Mouse (Mus musculus) heart, embryonic 12.5 days (tissue): ENCODE data around the gene Clec5a. TPM values are rescaled to one million over a fixed set of nuclear protein-coding genes. Genes with fewer than 3 reads are reported as not detected.

Experiments used
- ATAC-seq: fragments of 200-750 bp; cut with Nextera tagmentation; 2 replicates; pipeline ENCODE4 v1.8.0; 2017; ENCODE audit warnings: moderate TSS enrichment, moderate library complexity; ENCODE audit not compliant: insufficient number of reproducible peaks, low FRiP score
- H3K27ac ChIP-seq: fragments of 300-500 bp; sonication (generic); 2 replicates; pipeline ENCODE4 v1.5.1; 2016; ENCODE audit warnings: mild to moderate bottlenecking, moderate library complexity; ENCODE audit not compliant: poor library complexity, severe bottlenecking
- H3K27me3 ChIP-seq: fragments of 300-500 bp; sonication (generic); replicated peaks from 2 replicates; pipeline ENCODE4 v1.6.1; 2016; ENCODE audit warnings: mild to moderate bottlenecking, moderate library complexity
- H3K36me3 ChIP-seq: fragments of 300-500 bp; sonication (generic); 2 replicates; pipeline ENCODE4 v1.6.1; 2016; ENCODE audit warnings: mild to moderate bottlenecking, moderate library complexity
- H3K4me1 ChIP-seq: fragments of 300-500 bp; sonication (generic); replicated peaks from 2 replicates; pipeline ENCODE4 v1.6.1; 2016; ENCODE audit warnings: mild to moderate bottlenecking
- H3K4me2 ChIP-seq: fragments of 300-500 bp; sonication (generic); 2 replicates; pipeline ENCODE4 v1.6.1; 2016; ENCODE audit warnings: mild to moderate bottlenecking, moderate library complexity
- H3K4me3 ChIP-seq: fragments of 300-500 bp; sonication (generic); 2 replicates; pipeline ENCODE4 v1.5.1; 2016; ENCODE audit warnings: mild to moderate bottlenecking
- H3K9ac ChIP-seq: fragments of 300-500 bp; sonication (generic); 2 replicates; pipeline ENCODE4 v1.6.1; 2016; ENCODE audit warnings: mild to moderate bottlenecking, moderate library complexity
- H3K9me3 ChIP-seq: fragments of 300-500 bp; sonication (generic); replicated peaks from 2 replicates; pipeline ENCODE4 v1.6.1; 2016; ENCODE audit warnings: mild to moderate bottlenecking, moderate library complexity
- WGBS: fragments of 180-500 bp; shearing (Covaris S2); methylation state at CpG from one replicate; pipeline ENCODE4 v1.1.7; 2016; 5-methylcytosine and 5-hydroxymethylcytosine counted together
- polyA plus RNA-seq: library from polyadenylated mRNA; unstranded; fragments of >200 nt; fragmentation: Nextera tagmentation; extraction: Ambion mirVana; gene quantifications from 2 replicates; pipeline ENCODE4 v1.2.1, GENCODE M21; 2016

The Clec5a gene
- polyA plus RNA-seq, 1 experiment from 2014 or later: 0.33 TPM

DNA sequence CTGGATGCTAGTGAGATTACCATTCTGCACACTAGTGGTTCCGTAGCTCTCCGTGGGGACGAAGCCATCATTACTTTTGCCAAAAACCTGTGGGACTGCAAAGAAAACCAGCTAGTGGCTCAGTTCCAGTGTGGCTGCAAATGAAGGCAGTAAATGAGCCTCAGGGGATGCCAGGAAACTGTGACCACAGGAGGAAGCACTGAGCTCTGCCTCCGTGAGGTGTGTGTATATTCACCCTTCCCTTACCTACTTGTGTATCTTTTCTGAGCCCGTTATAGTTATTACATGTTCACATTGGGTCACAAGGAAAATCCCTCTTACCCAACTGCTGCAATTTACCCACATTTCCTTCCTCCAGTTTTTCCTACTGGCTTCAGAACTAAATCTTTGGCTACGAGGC, 1.3 kb downstream of the Clec5a start:
- no peaks in the 10 kb centered on the region for H3K9me3 ChIP-seq
- H3K27me3 ChIP-seq: no peaks in the 10 kb centered on the region
- ATAC-seq: no peak
- H3K4me2 ChIP-seq: no peak overlapping the region
- no peaks in the 10 kb centered on the region for H3K4me1 ChIP-seq
- H3K27ac ChIP-seq: no peak overlapping the region
- H3K4me3 ChIP-seq: no peak overlapping the region
- H3K9ac ChIP-seq: no peak overlapping the region
- WGBS: 83% methylated on average over 6 of the region's 6 CpGs
- H3K36me3 ChIP-seq: no peaks in the 10 kb centered on the region

DNA sequence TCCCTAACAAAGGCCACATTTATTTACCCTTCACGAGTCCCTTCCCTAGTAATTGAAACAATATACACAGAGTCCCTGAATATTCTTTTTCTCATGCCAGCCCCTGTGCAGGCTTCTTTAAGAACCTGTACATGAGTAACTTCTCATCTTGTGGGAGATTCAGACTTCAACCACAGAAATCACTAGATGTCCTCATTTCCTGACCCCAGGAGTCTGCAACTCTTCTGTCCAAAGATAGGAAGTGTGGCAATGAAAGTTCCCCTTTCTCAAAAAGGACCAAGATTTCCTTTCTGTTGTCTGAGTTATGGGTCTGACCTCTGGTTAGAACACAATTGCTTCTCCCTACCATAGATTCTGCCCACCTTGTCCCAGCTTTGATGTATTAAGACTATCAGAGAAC, 9.3 kb downstream of the Clec5a start:
- Histone ChIP-seq H3K27me3 (no peaks in the 10 kb centered on the region), H3K4me2 (no peak overlapping the region), H3K4me1 (no peaks in the 10 kb centered on the region), H3K27ac (no peak overlapping the region), H3K9me3 (no peaks in the 10 kb centered on the region), H3K36me3 (no peaks in the 10 kb centered on the region), H3K9ac (no peak overlapping the region), H3K4me3 (no peak overlapping the region)
- no peak for ATAC-seq
- 64% methylated on average over 1 of the region's 1 CpGs for WGBS

- Histone ChIP-seq H3K27ac (no peak overlapping the region), H3K27me3 (no peaks in the 10 kb centered on the region), H3K4me3 (no peak overlapping the region), H3K9me3 (no peaks in the 10 kb centered on the region), H3K4me1 (no peaks in the 10 kb centered on the region), H3K36me3 (no peaks in the 10 kb centered on the region), H3K9ac (no peak overlapping the region), H3K4me2 (no peak overlapping the region)
- no peak for ATAC-seq
- 40% methylated on average over 3 of the region's 3 CpGs for WGBS
Measured at GRCm38 (mm10) chr6:40573618-40574017, 12.0 kb downstream of the Clec5a start.

DNA sequence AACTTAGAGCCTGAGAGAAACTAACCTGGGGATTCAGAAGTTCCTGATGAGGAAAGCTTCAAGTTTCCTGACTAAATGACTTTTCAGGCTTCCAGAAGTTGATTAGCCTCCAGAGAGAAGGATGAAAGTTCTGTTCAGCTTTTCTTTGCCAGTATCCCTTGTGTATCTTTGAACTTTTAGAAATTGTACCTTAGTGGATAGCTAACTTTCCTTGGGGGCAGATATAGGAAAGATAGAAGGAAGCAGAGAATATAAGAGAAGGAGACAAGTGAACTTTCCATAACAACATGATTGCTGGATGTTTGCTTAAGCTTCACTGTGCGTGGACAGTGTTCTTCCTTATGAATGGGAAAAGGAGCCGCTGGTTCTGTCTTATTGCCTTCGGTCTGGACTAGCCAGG, 16.4 kb downstream of the Clec5a start, which contains the start of gene Olfr460:
Olfr460 (plus strand) TSS at position 301 of the 400 bp plus-strand sequence.
- H3K4me3 ChIP-seq: no peak within 1 kb of the TSS
- H3K4me1 ChIP-seq: no peaks in the 10 kb centered on the region
- no peak within 1 kb of the TSS for H3K4me2 ChIP-seq
- H3K27me3 ChIP-seq: no peaks in the 10 kb centered on the region
- H3K9ac ChIP-seq: no peak within 1 kb of the TSS
- ATAC-seq: no peak
- no peaks in the 10 kb centered on the region for H3K36me3 ChIP-seq
- H3K9me3 ChIP-seq: no peaks in the 10 kb centered on the region
- no peak within 1 kb of the TSS for H3K27ac ChIP-seq
- 74% methylated on average over 3 of the region's 3 CpGs for WGBS

GRCm38 (mm10) chr6:40554950-40555349, 30.7 kb downstream of the Clec5a start, which contains the start of gene Olfr461:
Gene Olfr461 (minus strand): TSS chr6:40555050.
- H3K4me1 ChIP-seq: no peaks in the 10 kb centered on the region
- no peaks in the 10 kb centered on the region for H3K27me3 ChIP-seq
- H3K9ac ChIP-seq: no peak within 1 kb of the TSS
- no peaks in the 10 kb centered on the region for H3K36me3 ChIP-seq
- H3K27ac ChIP-seq: no peak within 1 kb of the TSS
- no peak within 1 kb of the TSS for H3K4me2 ChIP-seq
- H3K4me3 ChIP-seq: no peak within 1 kb of the TSS
- ATAC-seq: no peak
- no peaks in the 10 kb centered on the region for H3K9me3 ChIP-seq
- 70% methylated on average over 2 of the region's 2 CpGs for WGBS

DNA sequence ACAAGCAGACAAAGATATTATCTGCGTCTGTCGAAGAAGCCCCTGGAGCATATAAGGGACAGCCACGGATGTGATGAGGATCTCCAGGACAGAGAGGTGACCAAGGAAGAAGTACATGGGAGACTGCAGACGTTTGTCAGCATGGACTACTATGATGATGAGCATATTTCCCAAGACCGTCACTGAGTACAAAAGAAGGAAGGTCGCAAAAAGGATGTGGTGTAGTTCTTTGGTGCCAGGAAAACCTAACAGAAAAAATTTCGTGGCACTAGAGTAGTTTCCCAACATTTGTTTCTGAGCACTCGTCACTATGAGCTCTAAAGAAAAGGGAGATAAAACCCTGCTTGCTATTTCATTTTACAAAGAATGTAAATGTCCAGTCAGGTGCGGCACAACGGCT, 40.9 kb downstream of the Clec5a start:
- no peaks in the 10 kb centered on the region for H3K27me3 ChIP-seq
- H3K36me3 ChIP-seq: no peaks in the 10 kb centered on the region
- WGBS: 76% methylated on average over 10 of the region's 10 CpGs
- no peak overlapping the region for H3K4me3 ChIP-seq
- no peaks in the 10 kb centered on the region for H3K9me3 ChIP-seq
- H3K4me2 ChIP-seq: no peak overlapping the region
- H3K27ac ChIP-seq: no peak overlapping the region
- H3K4me1 ChIP-seq: no peaks in the 10 kb centered on the region
- ATAC-seq: no peak
- no peak overlapping the region for H3K9ac ChIP-seq

Other genes with a start within 250 kb of the Clec5a start
- 5.0 and 5.5 TPM in 2 replicates for gene E330009J07Rik, start 149.7 kb downstream of the Clec5a start, polyA plus RNA-seq
- not detected in 2 replicates for gene Wee2, start 146.7 kb downstream of the Clec5a start, polyA plus RNA-seq
- gene Ssbp1, start 114.5 kb downstream of the Clec5a start, polyA plus RNA-seq: 106 and 110 TPM in 2 replicates
- not detected in 2 replicates for gene Tas2r137, start 94.6 kb downstream of the Clec5a start, polyA plus RNA-seq
- gene Tas2r108, start 92.3 kb downstream of the Clec5a start, polyA plus RNA-seq: not detected in 2 replicates
- gene Prss37, start 66.3 kb downstream of the Clec5a start, polyA plus RNA-seq: not detected in 2 replicates
- gene Olfr461, start 30.8 kb downstream of the Clec5a start, polyA plus RNA-seq: not detected in 2 replicates
- gene Olfr460, start 16.3 kb downstream of the Clec5a start, polyA plus RNA-seq: not detected in 2 replicates
- not detected in 2 replicates for gene Tas2r138, start 27.5 kb upstream of the Clec5a start, polyA plus RNA-seq
- gene Mgam, start 43.0 kb upstream of the Clec5a start, polyA plus RNA-seq: 0.09 and 0.21 TPM in 2 replicates